Mouse (Mus musculus): ENCODE data around the gene Spock1.

Gene Spock1

DNA sequence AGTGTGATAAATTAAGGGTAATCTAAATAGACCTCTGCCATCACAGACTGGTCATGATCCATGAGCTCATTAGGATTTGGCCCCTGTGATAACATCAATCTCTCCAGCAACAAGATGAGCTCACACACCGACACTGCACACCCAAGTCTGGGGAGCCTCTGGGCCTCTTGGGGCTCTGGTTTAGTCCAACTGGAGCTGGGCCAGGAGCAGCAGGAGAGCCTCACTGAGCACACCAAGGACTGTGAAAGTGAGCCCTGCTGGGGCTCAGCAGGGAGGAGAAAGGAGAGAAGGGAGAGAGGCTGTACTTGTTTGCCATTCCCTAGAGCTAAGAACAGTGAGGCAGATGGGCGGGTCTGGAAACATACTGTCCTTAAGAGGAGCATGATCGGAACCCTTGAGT, 248.3 kb downstream of the Spock1 start:
- DNase-seq (ENCODE audit: low read depth, low spot score): no peak

- no peak for DNase-seq (ENCODE audit: low read depth, low spot score)
These were observed 251.5 kb downstream of the Spock1 start for GRCm38 (mm10) chr13:57656606-57657005.

DNA sequence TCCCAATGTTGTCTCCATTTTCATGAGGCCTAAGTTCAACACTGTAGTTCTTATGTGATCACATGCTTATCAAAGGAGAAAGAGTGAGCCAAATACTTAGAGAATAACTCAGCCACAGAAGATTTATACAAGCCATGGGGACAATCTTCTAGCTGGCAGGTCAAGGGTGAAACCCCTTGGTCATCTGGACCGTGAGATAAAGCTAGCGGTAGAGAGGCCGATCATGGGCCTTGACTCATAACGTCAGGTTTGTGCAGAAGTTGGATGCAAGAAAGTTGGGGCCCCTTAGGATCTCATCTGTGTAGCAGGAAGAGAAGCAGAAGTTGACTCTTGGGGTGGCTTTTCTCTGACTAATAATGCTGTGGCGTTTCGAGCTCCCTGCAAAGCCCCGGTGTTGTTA, 253.8 kb downstream of the Spock1 start:
- DNase-seq (ENCODE audit: low read depth, low spot score): no peak

DNA sequence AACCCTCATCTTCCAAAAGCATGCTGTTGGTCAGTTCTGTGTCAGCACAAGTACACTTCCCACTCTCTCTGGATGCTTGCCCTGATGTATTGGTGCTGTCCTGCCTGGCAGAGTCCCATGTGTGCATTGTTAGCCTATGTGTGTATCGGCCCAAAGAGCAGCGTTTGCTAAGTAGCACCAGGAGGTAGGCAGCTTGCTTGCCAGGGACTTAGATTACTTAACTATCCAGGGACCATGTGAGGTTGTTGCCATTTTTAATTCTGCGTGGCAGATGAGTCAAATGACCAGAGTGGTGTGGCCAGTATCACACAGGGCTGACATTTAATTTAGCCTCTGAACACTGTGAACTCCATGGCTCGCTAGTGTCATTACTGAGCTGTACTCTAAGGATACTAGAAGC, 256.9 kb downstream of the Spock1 start:
- DNase-seq (ENCODE audit: low read depth, low spot score): no peak

DNA sequence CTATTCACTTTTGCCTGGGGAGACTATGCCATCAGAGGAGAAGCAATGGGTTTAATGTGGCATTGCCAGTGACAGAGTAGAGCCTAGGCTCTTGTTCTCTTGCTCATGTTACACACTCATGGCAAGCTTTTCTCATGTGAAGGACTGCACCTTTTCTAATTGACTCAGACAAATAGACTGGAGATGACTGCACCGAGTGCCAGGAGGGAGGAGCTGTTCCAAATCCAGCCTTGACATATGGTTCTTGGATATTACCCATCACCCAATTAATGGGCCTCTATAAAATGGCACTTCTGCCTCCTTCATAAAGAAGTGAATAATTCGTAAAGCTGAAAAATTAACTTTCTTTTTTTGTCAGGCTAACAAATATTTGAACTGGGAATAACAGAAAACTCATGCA, 259.3 kb downstream of the Spock1 start:
- no peak for DNase-seq (ENCODE audit: low read depth, low spot score)

- no peak for DNase-seq (ENCODE audit: low read depth, low spot score)
These were observed 260.7 kb downstream of the Spock1 start for GRCm38 (mm10) chr13:57647456-57647855.

GRCm38 (mm10) chr13:57643036-57643435, 265.1 kb downstream of the Spock1 start:
- DNase-seq (ENCODE audit: low read depth, low spot score): no peak

DNA sequence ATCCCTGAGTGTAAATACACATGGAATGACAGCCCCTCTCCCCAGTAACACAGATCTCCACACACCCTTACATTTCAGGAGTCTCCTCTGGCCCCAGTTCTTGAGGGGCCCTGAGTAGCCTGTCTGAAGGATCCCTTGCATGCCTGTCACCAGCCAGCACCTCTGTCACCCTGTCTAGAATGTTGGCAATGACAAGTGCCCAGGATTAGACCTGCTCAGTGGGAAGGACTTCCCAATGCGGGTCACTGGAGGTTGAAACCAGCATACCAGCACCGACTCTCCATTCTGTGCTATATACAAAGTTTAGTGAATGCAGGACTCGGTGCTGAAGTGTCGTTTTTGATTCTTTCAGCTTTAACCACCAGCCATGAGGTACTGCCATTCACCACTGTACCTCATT, 266.5 kb downstream of the Spock1 start:
- no peak for DNase-seq (ENCODE audit: low read depth, low spot score)

- no peak for DNase-seq (ENCODE audit: low read depth, low spot score)
These were observed 267.2 kb downstream of the Spock1 start for GRCm38 (mm10) chr13:57640968-57641367.

DNA sequence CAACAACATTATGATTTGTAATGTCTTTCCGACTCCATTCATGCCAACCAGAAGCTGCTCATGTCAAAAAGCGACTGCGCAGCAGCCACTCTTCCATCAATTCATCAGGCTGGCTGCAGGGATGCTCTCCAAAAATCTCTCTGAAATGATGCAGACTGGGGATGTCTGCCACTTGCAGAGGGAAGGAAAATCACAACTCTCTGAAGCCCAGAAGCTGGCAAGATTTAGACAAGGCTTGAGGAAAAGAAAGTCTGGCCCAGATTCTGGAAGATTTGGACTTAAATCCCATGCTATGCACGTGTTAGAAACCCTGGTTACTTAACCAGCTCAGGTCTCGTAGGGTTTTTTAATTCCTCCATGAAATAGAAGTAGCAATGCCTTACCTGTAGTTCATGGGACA, 269.3 kb downstream of the Spock1 start:
- peak; percentile 85 for DNase-seq (ENCODE audit: low read depth, low spot score)

DNA sequence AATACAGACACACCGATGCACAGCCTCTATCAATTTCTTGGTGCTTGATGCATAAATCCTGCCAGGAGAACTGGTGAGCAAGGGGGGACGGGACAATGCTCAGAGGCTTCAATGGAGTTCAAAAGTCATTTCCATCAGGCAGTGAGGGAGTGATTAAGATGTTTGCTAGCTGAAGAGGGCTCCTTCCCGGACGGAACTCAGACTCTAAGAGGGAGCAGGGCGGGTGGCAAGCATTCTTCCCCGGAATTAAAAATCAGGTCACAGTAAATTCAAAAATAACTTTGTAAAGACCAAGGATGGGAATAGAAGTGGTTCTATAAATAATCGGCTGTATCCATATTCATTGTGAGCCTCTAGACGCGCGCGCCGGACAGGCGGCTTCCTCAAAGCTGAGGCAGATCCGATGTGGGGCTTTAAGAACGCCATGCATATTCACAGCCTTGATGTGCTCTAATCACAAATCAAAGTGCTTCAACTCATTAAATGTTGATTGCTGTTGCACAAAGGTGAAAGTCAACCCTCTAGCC, 270.5 kb downstream of the Spock1 start:
- DNase-seq (ENCODE audit: low read depth, low spot score): peak; percentile 46

DNA sequence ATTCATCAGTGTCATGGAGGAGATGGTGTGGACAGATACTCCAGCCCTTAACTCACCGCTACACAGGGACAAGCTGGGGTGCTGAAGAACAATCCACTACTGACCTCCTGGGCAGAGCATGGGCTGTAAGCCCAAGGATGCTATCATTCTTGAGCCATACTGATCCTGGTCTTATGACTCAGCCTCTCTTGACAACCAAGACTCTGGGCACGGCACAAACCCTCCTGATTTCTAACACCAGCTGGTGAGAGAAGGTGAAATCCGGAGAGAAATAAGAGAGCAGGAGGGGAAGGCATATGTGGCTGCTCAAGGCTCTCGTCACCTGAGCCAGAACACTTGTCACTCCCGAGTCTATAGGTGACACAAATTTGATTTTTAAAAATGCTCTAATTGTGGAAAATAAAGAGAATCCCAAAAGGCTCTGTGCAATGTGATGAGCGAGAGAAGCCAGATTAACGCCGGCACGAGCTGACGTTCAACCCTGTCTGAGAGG, 271.0 kb downstream of the Spock1 start:
- no peak for DNase-seq (ENCODE audit: low read depth, low spot score)

GRCm38 (mm10) chr13:57636196-57637015, 271.7 kb downstream of the Spock1 start:
- no peak for DNase-seq (ENCODE audit: low read depth, low spot score)

DNA sequence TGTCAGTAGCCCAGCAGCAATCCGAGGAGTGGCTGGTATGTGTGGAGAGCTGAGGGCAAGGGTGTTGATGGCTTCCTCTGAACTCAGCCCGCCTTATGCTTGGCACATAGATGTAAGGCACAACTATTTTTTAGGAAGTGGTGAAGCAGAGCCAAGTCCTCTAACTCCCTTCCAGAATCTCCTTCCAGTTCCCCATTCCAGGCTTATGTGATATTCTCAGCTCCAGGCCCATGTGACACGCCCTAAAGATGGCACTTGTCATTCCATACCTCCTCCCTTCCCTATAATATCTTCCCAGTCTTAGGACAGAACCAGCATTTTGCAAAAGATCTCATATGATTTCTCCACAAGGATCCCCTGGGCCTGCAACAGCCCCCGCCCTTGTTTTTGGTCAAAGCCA, 277.6 kb downstream of the Spock1 start:
- peak; percentile 32 for DNase-seq (ENCODE audit: low read depth, low spot score)

- no peak for DNase-seq (ENCODE audit: low read depth, low spot score)
These were observed 279.9 kb downstream of the Spock1 start for GRCm38 (mm10) chr13:57628218-57628617.

- no peak for DNase-seq (ENCODE audit: low read depth, low spot score)
These were observed 281.7 kb downstream of the Spock1 start for GRCm38 (mm10) chr13:57626434-57626833.

DNA sequence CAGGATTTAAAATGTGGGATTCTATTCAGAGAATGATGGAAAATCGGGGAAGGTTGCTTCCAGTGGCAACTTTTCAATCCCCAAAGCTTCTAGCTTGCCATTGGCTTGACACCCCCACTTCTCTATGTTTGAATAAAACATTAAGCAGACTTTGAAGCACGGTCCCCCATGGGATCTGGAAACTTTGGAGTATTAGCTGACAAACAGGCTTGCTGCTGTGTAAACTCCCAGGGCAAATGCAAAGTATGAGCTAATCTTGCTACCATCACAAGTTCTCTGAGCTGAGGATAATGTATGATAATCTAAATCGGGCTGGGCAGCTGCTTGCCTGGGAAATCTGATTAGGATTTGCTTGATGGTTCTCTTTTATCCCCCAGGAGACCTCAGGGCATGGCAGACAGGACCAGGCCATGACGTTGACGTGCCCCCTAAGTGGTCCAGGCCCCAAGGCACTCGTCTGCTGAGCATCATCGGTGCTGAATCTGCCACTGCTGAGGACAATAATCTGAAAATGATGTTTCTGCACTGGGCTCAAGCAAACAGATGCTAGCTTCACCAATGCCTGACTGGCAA, 284.1 kb downstream of the Spock1 start:
- DNase-seq (ENCODE audit: low read depth, low spot score): no peak

DNA sequence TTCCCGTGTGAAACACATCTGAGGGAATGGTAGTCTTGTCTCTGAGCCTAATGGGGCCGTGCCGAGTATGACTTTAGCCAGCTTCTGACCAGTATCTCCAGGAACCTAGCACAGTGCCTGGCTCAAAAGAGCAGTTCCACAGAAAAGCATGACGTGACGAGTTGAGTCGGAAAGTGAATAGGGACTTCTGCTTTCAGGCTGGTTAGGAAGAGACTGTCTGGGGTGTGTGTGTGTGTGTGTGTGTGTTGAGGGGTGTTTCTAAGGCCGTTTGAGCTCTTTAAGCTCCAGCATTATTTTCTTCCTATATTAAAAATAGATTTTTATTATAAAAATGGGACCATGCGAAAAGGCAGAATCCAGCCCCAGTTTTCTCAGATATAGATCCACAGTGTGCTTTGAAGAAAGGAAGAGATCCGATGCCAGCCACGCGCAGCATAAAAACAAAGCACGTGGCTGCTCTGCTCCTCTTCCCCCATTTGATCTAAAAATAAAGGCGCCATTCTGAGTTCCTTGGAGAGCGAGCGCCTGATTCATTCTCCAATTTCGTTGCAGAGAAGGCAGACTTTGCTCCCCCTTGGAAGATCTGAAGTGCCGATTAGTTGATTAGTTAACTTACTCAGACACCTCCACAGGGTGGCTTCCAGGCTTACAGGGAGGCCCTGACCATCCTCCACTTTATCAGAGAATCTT, 288.9 kb downstream of the Spock1 start:
- peak; percentile 93 for DNase-seq (ENCODE audit: low read depth, low spot score)

DNA sequence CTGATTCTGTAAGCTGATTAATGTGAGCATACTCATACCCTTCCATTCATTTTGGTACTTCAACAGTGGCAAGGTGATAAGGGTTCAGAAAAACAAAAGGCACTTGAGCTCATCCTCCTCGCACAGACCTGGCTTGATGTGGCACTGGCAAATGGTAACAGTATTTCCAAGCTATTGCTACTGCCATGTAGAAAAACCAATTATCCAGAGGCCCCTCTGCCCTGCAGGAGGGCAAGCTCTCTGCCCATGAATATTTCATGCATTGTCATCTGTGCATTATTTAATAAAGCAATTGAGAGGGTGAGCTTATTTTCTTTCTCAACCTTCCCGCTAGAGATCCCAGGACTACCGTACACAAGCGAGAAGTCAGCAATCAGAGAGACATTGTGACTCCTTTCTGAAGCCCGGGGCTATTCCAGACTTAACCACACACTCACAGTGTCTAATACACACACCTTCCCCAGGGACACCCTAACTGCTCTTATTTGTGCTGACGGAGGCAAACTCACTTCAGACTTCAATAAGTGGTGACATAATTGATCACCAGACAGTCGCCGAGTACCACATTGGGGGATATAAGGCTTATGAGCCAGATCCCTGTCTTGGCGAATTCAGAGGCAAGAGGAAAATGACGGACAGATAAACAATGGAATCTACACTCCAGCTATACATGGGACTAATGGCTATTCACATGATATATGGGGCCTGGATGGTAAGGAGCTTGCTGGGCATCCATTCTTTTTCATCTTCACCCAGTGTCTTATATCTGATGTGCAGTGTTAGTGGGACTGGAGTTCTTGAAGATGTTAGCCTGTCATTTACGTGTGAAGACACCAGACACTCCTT, 296.6 kb downstream of the Spock1 start:
- DNase-seq (ENCODE audit: low read depth, low spot score): no peak

DNA sequence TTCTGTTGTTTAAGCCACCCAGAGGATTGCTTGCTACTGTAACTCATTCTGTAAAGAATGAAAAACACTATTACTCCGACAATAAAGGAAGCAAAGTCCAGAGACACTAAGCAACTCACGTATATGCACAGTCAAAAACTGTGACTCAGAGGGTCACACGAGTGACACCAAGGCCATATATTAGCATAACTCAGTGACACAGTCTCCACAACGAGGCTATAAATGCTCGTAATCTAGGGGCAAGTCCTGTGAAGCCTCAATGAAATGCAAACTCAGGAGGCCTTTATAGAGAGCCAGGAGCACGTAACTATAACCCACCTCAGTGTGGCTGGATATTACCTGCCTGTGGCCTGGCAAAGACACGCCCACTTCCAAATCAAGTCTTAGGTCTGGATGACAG, 298.2 kb downstream of the Spock1 start:
- DNase-seq (ENCODE audit: low read depth, low spot score): no peak

DNA sequence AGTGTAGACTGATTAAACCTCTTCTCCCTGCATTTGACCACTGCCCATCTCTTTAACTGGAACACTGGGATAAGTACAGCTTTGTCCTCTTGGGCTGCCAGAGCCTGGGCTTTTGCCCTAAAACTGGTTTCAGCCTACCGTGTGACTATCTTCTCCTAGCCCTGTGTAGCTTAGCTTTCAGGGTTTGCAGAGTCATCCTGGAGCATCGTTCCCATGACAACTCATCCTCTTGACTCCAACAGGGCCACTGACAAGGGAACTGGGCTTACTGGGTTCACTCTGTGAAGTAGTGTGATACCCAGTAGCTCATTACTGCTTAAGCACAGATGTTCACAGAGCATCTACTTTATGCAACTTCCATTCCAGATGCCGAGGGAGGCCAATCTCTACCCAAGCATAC, 303.7 kb downstream of the Spock1 start:
- DNase-seq (ENCODE audit: low read depth, low spot score): no peak
